Comparison of ENCODE assay signal across 8 mouse cellular contexts in the genomic region with DNA sequence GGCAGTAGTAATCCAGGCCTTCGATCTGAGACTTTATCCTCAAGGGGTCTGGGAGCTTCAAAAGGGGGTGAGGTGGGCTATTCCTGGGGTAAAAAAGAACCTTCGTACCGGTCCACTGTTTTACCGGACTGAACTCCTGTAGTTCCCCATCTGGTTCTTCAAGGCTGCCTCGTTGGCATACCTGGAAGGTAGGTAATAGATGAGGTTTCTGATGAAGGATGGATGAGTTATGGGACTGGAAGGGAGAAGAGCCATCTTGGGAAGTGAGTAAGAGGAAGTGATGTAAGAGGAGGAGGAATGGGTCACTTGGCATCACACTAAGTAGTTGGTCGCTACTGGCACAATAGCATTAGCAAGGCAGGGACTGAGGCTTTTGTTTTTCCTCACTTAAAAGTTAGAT. TPM values are rescaled to one million over a fixed set of nuclear protein-coding genes. Genes with fewer than 3 reads are reported as not detected.
DNase-seq lines count a peak whose midpoint lies in the region; ATAC-seq and TF ChIP-seq lines count a peak whose summit lies in the region.

No protein-coding gene starts in this region.

- intact Hi-C loops in left cerebral cortex, postnatal 25 days (cut with DNase I): no loop called here

- H3K4me1 ChIP-seq in embryonic facial prominence, embryonic 10.5 days: peaks cover 20% of the 10 kb centered on the region
- peaks cover 9% of the 10 kb centered on the region for H3K4me1 ChIP-seq in heart, postnatal 0 days (ENCODE audit: control insufficient read depth, insufficient read depth)
- peaks cover 41% of the 10 kb centered on the region for H3K4me1 ChIP-seq in liver, embryonic 13.5 days (replicated peaks)
- peaks cover 22% of the 10 kb centered on the region for H3K4me1 ChIP-seq in neural tube, embryonic 15.5 days

- no peaks in the 10 kb centered on the region for H3K27me3 ChIP-seq in embryonic facial prominence, embryonic 10.5 days (replicated peaks; ENCODE audit: low read depth, poor library complexity, severe bottlenecking)
- H3K27me3 ChIP-seq in heart, postnatal 0 days (ENCODE audit: control insufficient read depth, insufficient read depth, low read length): no peaks in the 10 kb centered on the region
- no peaks in the 10 kb centered on the region for H3K27me3 ChIP-seq in liver, embryonic 13.5 days
- H3K27me3 ChIP-seq in neural tube, embryonic 15.5 days (replicated peaks): no peaks in the 10 kb centered on the region

- H3K9me3 ChIP-seq in embryonic facial prominence, embryonic 10.5 days: no peaks in the 10 kb centered on the region
- no peaks in the 10 kb centered on the region for H3K9me3 ChIP-seq in heart, postnatal 0 days (replicated peaks; ENCODE audit: control insufficient read depth, low read length)
- H3K9me3 ChIP-seq in liver, embryonic 13.5 days (replicated peaks): no peaks in the 10 kb centered on the region
- H3K9me3 ChIP-seq in neural tube, embryonic 15.5 days (replicated peaks): no peaks in the 10 kb centered on the region

- TF ChIP-seq CTCF in heart, postnatal 0 days (IDR thresholded peaks at IDR 0.05; ENCODE audit: low read depth): no peak

- peak overlapping the region; percentile 88 for H3K9ac ChIP-seq in heart, postnatal 0 days (replicated peaks; ENCODE audit: low read depth, low read length)
- H3K9ac ChIP-seq in liver, embryonic 13.5 days: peak overlapping the region; percentile 98
- H3K9ac ChIP-seq in neural tube, embryonic 15.5 days (replicated peaks): peak overlapping the region; percentile 94

- H3K27ac ChIP-seq in embryonic facial prominence, embryonic 10.5 days (replicated peaks): peak overlapping the region; percentile 95
- H3K27ac ChIP-seq in heart, postnatal 0 days (ENCODE audit: low read depth): 0 out of 2 replicates have a peak overlapping the region, but pooled peaks have one; percentile 82
- peak overlapping the region; percentile 94 for H3K27ac ChIP-seq in liver, embryonic 13.5 days
- peak overlapping the region; percentile 82; the same call in 1 of the 2 replicates for H3K27ac ChIP-seq in neural tube, embryonic 15.5 days (replicated peaks)

- H3K36me3 ChIP-seq in embryonic facial prominence, embryonic 10.5 days (replicated peaks): peaks cover 44% of the 10 kb centered on the region
- peaks cover 22% of the 10 kb centered on the region for H3K36me3 ChIP-seq in heart, postnatal 0 days (replicated peaks; ENCODE audit: control insufficient read depth, insufficient read depth, low read length)
- peaks cover 43% of the 10 kb centered on the region for H3K36me3 ChIP-seq in liver, embryonic 13.5 days
- H3K36me3 ChIP-seq in neural tube, embryonic 15.5 days: peaks cover 16% of the 10 kb centered on the region

- H3K4me2 ChIP-seq in heart, postnatal 0 days (ENCODE audit: low read depth, low read length): peak overlapping the region; percentile 91
- H3K4me2 ChIP-seq in liver, embryonic 13.5 days: peak overlapping the region; percentile 82
- peak overlapping the region; percentile 87 for H3K4me2 ChIP-seq in neural tube, embryonic 15.5 days

- peak; percentile 23 to 33 for DNase-seq in left cerebral cortex, postnatal 25 days (ENCODE audit: low spot score in 2 of 2)
- no peak for DNase-seq in left cerebral cortex, adult 11 months (ENCODE audit: low spot score)
- no peak for DNase-seq in embryonic facial prominence, embryonic 10.5 days (ENCODE audit: low spot score)
- peak; percentile 27 for DNase-seq in heart, postnatal 0 days (ENCODE audit: low spot score)
- no peak for DNase-seq in liver, embryonic 13.5 days
- no peak for DNase-seq in right cerebral cortex, postnatal 25 days
- DNase-seq in c-Kit-positive CD71-positive TER-119-positive erythroid progenitor cells, embryonic 14.5 days (ENCODE audit: low spot score): no peak

- TF ChIP-seq EP300 in heart, postnatal 0 days (IDR thresholded peaks at IDR 0.05; ENCODE audit: low read depth): no peak

- peak overlapping the region; percentile 100 for H3K4me3 ChIP-seq in embryonic facial prominence, embryonic 10.5 days
- peak overlapping the region; percentile 94 for H3K4me3 ChIP-seq in heart, postnatal 0 days (ENCODE audit: low read depth, low read length)
- peak overlapping the region; percentile 93 for H3K4me3 ChIP-seq in liver, embryonic 13.5 days (replicated peaks)
- H3K4me3 ChIP-seq in neural tube, embryonic 15.5 days (replicated peaks): peak overlapping the region; percentile 94

- ATAC-seq in heart, postnatal 0 days (ENCODE audit: insufficient read depth, low read depth): no peak
- ATAC-seq in liver, embryonic 13.5 days (ENCODE audit: low read depth): no peak
- ATAC-seq in neural tube, embryonic 15.5 days (ENCODE audit: low FRiP score): no peak

- WGBS in embryonic facial prominence, embryonic 10.5 days: 10% methylated on average over 6 of the region's 6 CpGs
- WGBS in heart, postnatal 0 days: 14% methylated on average over 6 of the region's 6 CpGs
- WGBS in liver, embryonic 13.5 days (ENCODE audit: insufficient replicate concordance): 6% methylated on average over 6 of the region's 6 CpGs
- WGBS in neural tube, embryonic 15.5 days: 7% methylated on average over 6 of the region's 6 CpGs

RNA-seq across cellular contexts. Expression of a gene that starts 2.7 kb away (rescaled TPM):
- total RNA-seq in left cerebral cortex, postnatal 25 days (2021): 10 to 100 TPM; 96.8 to 99.9 TPM
- 66.4 and 68.0 TPM in 2 replicates for polyA plus RNA-seq in embryonic facial prominence, embryonic 10.5 days (2016; fragmentation: Nextera tagmentation; extraction: Ambion mirVana)
- total RNA-seq in heart, postnatal 0 days (2014; rRNA removed; ENCODE audit: low replicate concordance): 37.2 and 50.8 TPM in 2 replicates
- polyA plus RNA-seq in heart, postnatal 0 days (2015; fragmentation: Nextera tagmentation; extraction: Ambion mirVana): 19.6 and 20.7 TPM in 2 replicates
- 35.4 and 38.9 TPM in 2 replicates for polyA plus RNA-seq in liver, embryonic 13.5 days (2015; fragmentation: Nextera tagmentation; extraction: Ambion mirVana)
- polyA plus RNA-seq in neural tube, embryonic 15.5 days (2015; fragmentation: Nextera tagmentation; extraction: Ambion mirVana): 41.1 and 43.3 TPM in 2 replicates

RNA-seq across cellular contexts. Expression of a gene that starts 21.6 kb away (rescaled TPM):
- total RNA-seq in left cerebral cortex, postnatal 25 days (2021): 100 to 1,000 TPM; 110 to 118 TPM
- 1.8 and 2.9 TPM in 2 replicates for polyA plus RNA-seq in embryonic facial prominence, embryonic 10.5 days (2016; fragmentation: Nextera tagmentation; extraction: Ambion mirVana)
- total RNA-seq in heart, postnatal 0 days (2014; rRNA removed; ENCODE audit: low replicate concordance): 0.08 TPM in 1 of 2 replicates, not detected in the other
- polyA plus RNA-seq in heart, postnatal 0 days (2015; fragmentation: Nextera tagmentation; extraction: Ambion mirVana): 0.08 TPM in 1 of 2 replicates, not detected in the other
- 16.9 and 19.5 TPM in 2 replicates for polyA plus RNA-seq in liver, embryonic 13.5 days (2015; fragmentation: Nextera tagmentation; extraction: Ambion mirVana)
- polyA plus RNA-seq in neural tube, embryonic 15.5 days (2015; fragmentation: Nextera tagmentation; extraction: Ambion mirVana): 57.8 and 59.2 TPM in 2 replicates

Comparison
In these comparisons a context has a peak if more than half of its experiments do, and no peak if none do; other contexts are left out.
1. DNase-seq: peak in left cerebral cortex, postnatal 25 days (2 of 2) and heart, postnatal 0 days (single experiment); none in left cerebral cortex, adult 11 months (single experiment), embryonic facial prominence, embryonic 10.5 days (single experiment), liver, embryonic 13.5 days (single experiment), right cerebral cortex, postnatal 25 days (single experiment) and c-Kit-positive CD71-positive TER-119-positive erythroid progenitor cells, embryonic 14.5 days (single experiment).
2. Peak in every context shown above with its lines, with median percentiles within 50 percentile points of each other: H3K27ac ChIP-seq, H3K4me3 ChIP-seq, H3K4me2 ChIP-seq and H3K9ac ChIP-seq.